Mouse (Mus musculus) bone marrow macrophage, adult 2 months (primary cell): Measurements from ENCODE around the gene Clybl.

ENCODE experiments used
- CTCF ChIP-seq: IDR thresholded peaks from 2 replicates; pipeline ENCODE4 v1.5.1; 2012; ENCODE audit warnings: low read depth, mild to moderate bottlenecking, low read length, moderate library complexity
- POLR2A ChIP-seq: IDR thresholded peaks from 2 replicates; pipeline ENCODE4 v1.6.1; 2012; ENCODE audit warnings: mild to moderate bottlenecking, low read depth, low read length, borderline replicate concordance

DNA sequence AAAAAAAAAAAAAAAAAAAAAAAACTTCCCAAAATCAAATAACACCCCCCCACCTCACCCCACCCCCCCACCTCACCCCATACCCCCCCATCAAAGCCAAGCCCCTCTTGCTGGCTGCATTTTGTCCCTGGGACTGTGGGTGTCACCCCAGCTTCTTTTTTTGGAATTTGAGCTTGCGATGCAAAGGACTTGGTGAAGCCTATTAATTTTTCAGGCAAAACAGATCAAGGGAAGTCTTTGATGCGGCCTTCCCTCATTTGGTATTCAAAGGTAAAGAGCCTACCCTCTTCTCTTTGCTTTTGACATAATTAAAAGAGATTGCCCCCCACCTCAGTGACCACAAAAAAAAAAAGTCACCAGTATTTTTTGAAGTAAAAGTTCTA, 44.6 kb downstream of the Clybl start:
- TF ChIP-seq CTCF, result no peak
- no peak for TF ChIP-seq POLR2A
